Mouse (Mus musculus) ES-E14 (cell line): ENCODE measurements around the gene Nap1l1. TPM values are rescaled to one million over a fixed set of nuclear protein-coding genes. Genes with fewer than 3 reads are reported as not detected.

Experiments used
- DNase-seq: peaks from one replicate; pipeline ENCODE4 v3.0.0-alpha.2; 2013; ENCODE audit warnings: low read depth, low spot score
- H3K27ac ChIP-seq: 2 replicates; pipeline ENCODE4 v1.5.1; 2012; ENCODE audit warnings: low read depth, mild to moderate bottlenecking, low read length, moderate library complexity, mixed read lengths; ENCODE audit not compliant: poor library complexity, insufficient read depth, severe bottlenecking
- H3K36me3 ChIP-seq: 2 replicates; pipeline ENCODE4 v1.6.1; 2012; ENCODE audit warnings: mild to moderate bottlenecking, low read length, moderate library complexity, mixed read lengths; ENCODE audit not compliant: control insufficient read depth, poor library complexity, insufficient read depth, severe bottlenecking
- H3K4me1 ChIP-seq, 2 experiments: fragments of 150-350 bp in 1 of 2; sonication (generic) in 1 of 2; 2 replicates each; pipeline ENCODE4 v1.6.1; 2012; ENCODE audit warnings: low read length in 2 of 2, mild to moderate bottlenecking in 1 of 2, mixed read lengths in 1 of 2; ENCODE audit not compliant: control insufficient read depth in 2 of 2, insufficient read depth in 2 of 2, poor library complexity in 1 of 2
- H3K4me3 ChIP-seq, 2 experiments: fragments of 150-350 bp in 1 of 2; sonication (generic) in 1 of 2; 2 replicates each; pipeline ENCODE4 v1.5.1; 2012; ENCODE audit warnings: low read length in 2 of 2, low read depth in 1 of 2, mild to moderate bottlenecking in 1 of 2, mixed read lengths in 1 of 2; ENCODE audit not compliant: insufficient read depth in 1 of 2, poor library complexity in 1 of 2, severe bottlenecking in 1 of 2
- H3K9ac ChIP-seq: 2 replicates; pipeline ENCODE4 v1.6.1; 2012; ENCODE audit warnings: low read depth, mild to moderate bottlenecking, low read length, mixed read lengths; ENCODE audit not compliant: poor library complexity, insufficient read depth, severe bottlenecking
- H3K9me3 ChIP-seq: fragments of 150-350 bp; sonication (generic); 2 replicates; pipeline ENCODE4 v1.6.1; 2012; ENCODE audit warnings: low read depth, mild to moderate bottlenecking, low read length; ENCODE audit not compliant: control insufficient read depth, insufficient read depth
- CHD2 ChIP-seq: IDR thresholded peaks from 2 replicates; pipeline ENCODE4 v1.6.1; 2014; ENCODE audit warnings: mild to moderate bottlenecking, low read depth, low read length, inconsistent platforms
- HCFC1 ChIP-seq: IDR thresholded peaks from 2 replicates; pipeline ENCODE4 v1.6.1; 2012; ENCODE audit warnings: low read length, inconsistent platforms, borderline replicate concordance; ENCODE audit not compliant: insufficient read depth
- MAFK ChIP-seq: IDR thresholded peaks from 2 replicates; pipeline ENCODE4 v1.6.1; 2014; ENCODE audit warnings: mild to moderate bottlenecking, low read depth, low read length, inconsistent platforms; ENCODE audit not compliant: insufficient read depth
- ZC3H11A ChIP-seq: IDR thresholded peaks from 2 replicates; pipeline ENCODE4 v1.6.1; 2012; ENCODE audit warnings: low read depth, mild to moderate bottlenecking, inconsistent platforms, low read length, borderline replicate concordance
- ZNF384 ChIP-seq: IDR thresholded peaks from 2 replicates; pipeline ENCODE4 v1.6.1; 2012; ENCODE audit warnings: low read depth, low read length, inconsistent platforms
- in situ Hi-C, 2 experiments: fragments of 600-800 bp; cut with MboI; formaldehyde crosslinking; loops; one replicate each; pipeline ENCODE4 v1.15.1; 2025; ENCODE audit warnings: low sequenced_read_pairs in 2 of 2, inconsistent platforms in 1 of 2; ENCODE audit not compliant: unreplicated experiment in 2 of 2
- total RNA-seq: library from RNA; depleted of rRNA; stranded (reverse); fragments of 300-350 nt; gene quantifications from 2 replicates; pipeline ENCODE4 v1.2.3, GENCODE M21; 2012

The Nap1l1 gene
- total RNA-seq, 1 experiment = 258 TPM

DNA sequence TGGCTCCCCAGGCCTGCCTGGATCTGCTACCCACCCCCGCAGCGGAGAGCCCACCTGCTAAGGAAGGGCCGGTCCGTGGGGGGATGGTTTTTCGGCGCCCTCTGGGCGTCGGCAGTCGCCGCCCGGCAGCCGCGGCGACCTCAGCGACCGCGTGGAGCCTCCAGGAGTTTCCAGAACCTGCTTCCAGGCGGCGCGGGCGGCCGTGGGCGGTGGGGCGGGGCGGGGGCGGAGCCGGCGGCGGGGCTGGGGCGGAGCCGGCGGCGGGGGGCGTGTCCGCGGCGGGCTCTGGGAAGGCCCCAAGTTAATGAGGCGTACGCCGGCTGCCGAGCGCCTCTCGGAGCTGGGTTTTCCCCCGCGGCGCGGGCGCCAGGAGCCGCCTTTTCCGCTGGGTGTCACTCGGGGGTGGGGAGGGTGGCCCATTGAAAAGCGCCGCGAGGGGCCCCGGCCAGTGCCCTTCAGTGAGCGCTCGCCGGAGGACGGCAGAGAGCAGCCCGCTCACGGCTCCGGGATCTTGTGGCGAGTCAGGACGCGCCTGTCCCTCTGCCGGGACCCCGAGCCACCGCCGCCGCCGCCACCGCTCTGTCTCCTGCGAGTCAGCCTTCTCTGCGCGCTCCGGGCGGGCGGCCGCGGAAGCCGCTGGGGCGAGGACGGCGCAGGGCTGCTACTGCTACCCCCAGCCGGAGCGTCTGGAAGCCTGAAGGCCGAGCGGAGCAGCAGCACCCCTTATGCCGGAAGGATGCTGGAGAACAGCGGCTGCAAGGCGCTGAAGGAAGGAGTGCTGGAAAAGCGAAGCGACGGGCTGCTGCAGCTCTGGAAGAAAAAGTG is 33.3 kb downstream of the Nap1l1 start, which contains the start of gene Phlda1:
Phlda1 (plus strand) TSS at position 186 of the 825 bp plus-strand sequence.
- in situ Hi-C loops = loop anchor here in 1 of 2 experiments (10.0 kb wide), 1 partner anchor 148 kb away; no protein-coding TSS in a partner anchor
- Histone ChIP-seq H3K36me3 (no peaks in the 10 kb centered on the region), H3K9me3 (no peaks in the 10 kb centered on the region), H3K4me3 (peak within 1 kb of the TSS; percentile 80 to 92), H3K9ac (peak within 1 kb of the TSS; percentile 79), H3K27ac (no peak within 1 kb of the TSS), H3K4me1 (peaks cover 5 to 6% of the 10 kb centered on the region in 2 experiments)
- DNase-seq = peak; percentile 60
- TF ChIP-seq ZC3H11A (no peak), ZNF384 (no peak), HCFC1 (no peak), CHD2 (no peak), MAFK (no peak)

DNA sequence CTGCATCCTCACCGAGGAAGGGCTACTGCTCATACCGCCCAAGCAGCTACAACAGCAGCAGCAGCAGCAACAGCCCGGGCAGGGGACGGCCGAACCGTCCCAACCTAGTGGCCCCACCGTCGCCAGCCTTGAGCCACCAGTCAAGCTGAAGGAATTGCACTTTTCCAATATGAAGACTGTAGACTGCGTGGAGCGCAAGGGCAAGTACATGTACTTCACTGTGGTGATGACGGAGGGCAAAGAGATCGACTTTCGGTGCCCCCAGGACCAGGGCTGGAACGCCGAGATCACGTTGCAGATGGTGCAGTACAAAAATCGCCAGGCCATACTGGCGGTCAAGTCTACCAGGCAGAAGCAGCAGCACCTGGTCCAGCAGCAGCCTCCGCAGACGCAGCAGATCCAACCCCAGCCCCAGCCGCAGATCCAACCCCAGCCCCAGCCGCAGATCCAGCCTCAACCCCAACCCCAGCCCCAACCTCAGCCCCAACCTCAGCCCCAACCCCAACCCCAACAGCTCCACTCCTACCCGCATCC is 34.0 kb downstream of the Nap1l1 start:
- Histone ChIP-seq H3K9ac (peak overlapping the region; percentile 79), H3K4me1 (peaks cover 5 to 6% of the 10 kb centered on the region in 2 experiments), H3K9me3 (no peaks in the 10 kb centered on the region), H3K27ac (no peak overlapping the region), H3K4me3 (peak overlapping the region; percentile 80 to 92), H3K36me3 (no peaks in the 10 kb centered on the region)
- no peak for TF ChIP-seq ZC3H11A
- no peak for TF ChIP-seq CHD2
- TF ChIP-seq HCFC1 = no peak
- no peak for TF ChIP-seq ZNF384
- no peak for TF ChIP-seq MAFK
- DNase-seq = no peak
- in situ Hi-C loops = loop anchor here in 1 of 2 experiments (10.0 kb wide), 1 partner anchor 148 kb away; no protein-coding TSS in a partner anchor

DNA sequence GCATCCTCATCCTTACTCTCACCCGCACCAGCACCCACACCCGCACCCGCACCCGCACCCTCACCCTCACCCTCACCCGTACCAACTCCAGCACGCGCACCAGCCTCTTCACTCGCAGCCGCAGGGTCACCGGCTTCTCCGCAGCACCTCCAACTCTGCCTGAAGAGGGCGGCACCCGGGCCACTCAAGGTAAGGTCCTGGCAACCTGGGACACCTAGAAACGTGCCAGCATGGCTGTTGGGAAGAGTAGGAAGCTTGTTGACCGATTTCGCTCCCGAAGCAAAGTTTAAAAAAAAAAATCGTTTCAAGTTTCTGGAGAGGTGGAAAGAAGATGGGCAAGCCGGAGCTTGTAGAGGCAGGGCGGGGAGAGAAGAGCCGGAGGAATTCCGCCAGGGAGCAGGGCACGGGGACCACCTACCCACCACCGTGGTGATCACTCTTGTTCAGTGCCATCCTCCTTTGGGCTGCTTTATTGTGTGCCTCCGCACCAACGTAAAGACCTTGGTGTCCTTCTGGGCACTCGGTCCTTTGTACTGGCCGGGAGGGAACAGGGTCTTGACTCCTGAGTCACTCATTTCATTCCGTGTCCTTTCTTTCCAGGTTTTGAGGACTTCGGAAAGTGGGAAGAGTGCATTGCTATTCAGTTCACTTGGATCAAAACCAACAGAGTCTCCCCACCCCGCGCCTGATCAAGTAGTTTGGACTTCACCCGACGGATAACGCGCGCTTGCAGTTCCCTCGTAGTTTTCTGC is 34.6 kb downstream of the Nap1l1 start:
- H3K27ac ChIP-seq = no peak overlapping the region
- peak overlapping the region; percentile 80 to 92 for H3K4me3 ChIP-seq
- H3K4me1 ChIP-seq = peaks cover 5 to 6% of the 10 kb centered on the region in 2 experiments
- TF ChIP-seq ZC3H11A (no peak), HCFC1 (no peak), MAFK (no peak), CHD2 (no peak), ZNF384 (0 out of 2 replicates have a peak, but pooled peaks have one; percentile 22)
- no peaks in the 10 kb centered on the region for H3K9me3 ChIP-seq
- no peaks in the 10 kb centered on the region for H3K36me3 ChIP-seq
- peak; percentile 42 for DNase-seq
- peak overlapping the region; percentile 50 for H3K9ac ChIP-seq
- in situ Hi-C loops = loop anchor here in 1 of 2 experiments (10.0 kb wide), 1 partner anchor 147 kb away; no protein-coding TSS in a partner anchor

DNA sequence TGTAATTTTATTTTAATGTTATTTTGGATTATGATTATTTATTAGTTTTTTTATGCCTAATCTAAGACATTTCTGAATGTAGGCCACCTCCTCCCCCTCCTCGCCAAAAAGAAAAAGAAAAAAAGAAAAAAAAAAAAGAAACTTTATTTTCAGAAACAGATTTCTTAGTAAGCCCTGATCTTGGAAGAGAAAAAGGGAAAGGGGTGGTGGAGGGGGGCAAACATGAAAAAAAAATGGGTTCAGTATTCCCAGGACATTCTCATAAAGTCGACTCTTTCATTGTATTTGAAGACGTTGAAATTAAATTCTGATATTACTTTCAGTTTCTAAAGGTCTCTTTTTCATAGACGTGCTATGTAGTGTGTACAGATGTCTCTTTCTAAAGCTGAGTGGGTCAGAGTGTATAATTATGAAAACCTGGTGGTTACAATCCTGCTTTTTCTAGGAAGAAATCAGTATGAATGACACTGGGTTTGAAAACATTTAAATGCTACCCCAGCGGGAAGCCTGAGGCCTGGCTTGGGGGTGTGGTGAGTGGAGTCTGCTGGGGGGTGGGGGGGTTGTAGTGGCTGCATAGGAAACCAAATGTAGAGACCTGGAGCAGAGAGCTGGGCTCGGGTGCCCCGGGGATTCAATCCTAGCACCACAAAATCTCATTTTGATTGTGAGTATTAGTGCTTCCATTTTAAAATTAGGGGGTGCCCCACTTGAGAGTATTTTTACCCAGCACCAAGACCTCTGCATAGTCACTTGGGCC is 35.5 kb downstream of the Nap1l1 start:
- Histone ChIP-seq H3K9me3 (no peaks in the 10 kb centered on the region), H3K27ac (no peak overlapping the region), H3K9ac (no peak overlapping the region), H3K4me1 (peaks cover 5 to 6% of the 10 kb centered on the region in 2 experiments), H3K36me3 (no peaks in the 10 kb centered on the region), H3K4me3 (peak overlapping the region; percentile 80 to 92; a peak in 3 of 4 replicates)
- in situ Hi-C loops = loop anchor here in 1 of 2 experiments (10.0 kb wide), 1 partner anchor 146 kb away; no protein-coding TSS in a partner anchor
- TF ChIP-seq MAFK (no peak), ZC3H11A (no peak), ZNF384 (0 out of 2 replicates have a peak, but pooled peaks have one; percentile 13), HCFC1 (no peak)
- DNase-seq = no peak
